Mouse (Mus musculus) kidney, adult 2 months (tissue): ENCODE data around the gene Cmtm6. TPM values are rescaled to one million over a fixed set of nuclear protein-coding genes. Genes with fewer than 3 reads are reported as not detected.

ENCODE experiments used
- DNase-seq: peaks from one replicate; pipeline ENCODE4 v3.0.0; 2021
- H3K27ac ChIP-seq: fragments of 200-500 bp; 2 replicates; pipeline ENCODE4 v1.5.1; 2012; ENCODE audit warnings: low read depth, low read length, control low read depth, inconsistent platforms; ENCODE audit not compliant: insufficient read depth
- H3K27me3 ChIP-seq: fragments of 200-500 bp; replicated peaks from 2 replicates; pipeline ENCODE4 v1.6.1; 2012; ENCODE audit warnings: mild to moderate bottlenecking, moderate library complexity, low read length, inconsistent platforms; ENCODE audit not compliant: control insufficient read depth, insufficient read depth
- H3K36me3 ChIP-seq: fragments of 200-500 bp; 2 replicates; pipeline ENCODE4 v1.6.1; 2012; ENCODE audit warnings: mild to moderate bottlenecking, moderate library complexity, low read length, inconsistent platforms; ENCODE audit not compliant: control insufficient read depth, insufficient read depth
- H3K4me1 ChIP-seq: fragments of 200-500 bp; 2 replicates; pipeline ENCODE4 v1.6.1; 2011; ENCODE audit warnings: low read length; ENCODE audit not compliant: control insufficient read depth, insufficient read depth
- H3K4me3 ChIP-seq: fragments of 200-500 bp; 2 replicates; pipeline ENCODE4 v1.5.1; 2011; ENCODE audit warnings: mild to moderate bottlenecking, low read depth, low read length, control low read depth; ENCODE audit not compliant: insufficient read depth
- CTCF ChIP-seq: fragments of 200-500 bp; conservative IDR thresholded peaks from 2 replicates; pipeline ENCODE4 v1.5.1; 2011; ENCODE audit warnings: low read depth, mild to moderate bottlenecking, control low read depth, low read length, moderate library complexity, mixed read lengths; ENCODE audit not compliant: insufficient read depth, insufficient read length
- POLR2A ChIP-seq: fragments of 200-500 bp; IDR thresholded peaks from one replicate; pipeline ENCODE4 v1.6.1; 2011; ENCODE audit warnings: low read depth, low read length, control low read depth
- WGBS: fragments of 180-500 bp; shearing (Covaris S2); methylation state at CpG from one replicate; pipeline ENCODE4 v1.1.7; 2018; 5-methylcytosine and 5-hydroxymethylcytosine counted together
- polyA plus RNA-seq: library from polyadenylated mRNA; depleted of rRNA; stranded (reverse); fragments of >200 nt; gene quantifications from 2 replicates; pipeline ENCODE4 v1.2.3, GENCODE M21; 2012

Gene Cmtm6
- polyA plus RNA-seq, 1 experiment, result 70.5 TPM

DNA sequence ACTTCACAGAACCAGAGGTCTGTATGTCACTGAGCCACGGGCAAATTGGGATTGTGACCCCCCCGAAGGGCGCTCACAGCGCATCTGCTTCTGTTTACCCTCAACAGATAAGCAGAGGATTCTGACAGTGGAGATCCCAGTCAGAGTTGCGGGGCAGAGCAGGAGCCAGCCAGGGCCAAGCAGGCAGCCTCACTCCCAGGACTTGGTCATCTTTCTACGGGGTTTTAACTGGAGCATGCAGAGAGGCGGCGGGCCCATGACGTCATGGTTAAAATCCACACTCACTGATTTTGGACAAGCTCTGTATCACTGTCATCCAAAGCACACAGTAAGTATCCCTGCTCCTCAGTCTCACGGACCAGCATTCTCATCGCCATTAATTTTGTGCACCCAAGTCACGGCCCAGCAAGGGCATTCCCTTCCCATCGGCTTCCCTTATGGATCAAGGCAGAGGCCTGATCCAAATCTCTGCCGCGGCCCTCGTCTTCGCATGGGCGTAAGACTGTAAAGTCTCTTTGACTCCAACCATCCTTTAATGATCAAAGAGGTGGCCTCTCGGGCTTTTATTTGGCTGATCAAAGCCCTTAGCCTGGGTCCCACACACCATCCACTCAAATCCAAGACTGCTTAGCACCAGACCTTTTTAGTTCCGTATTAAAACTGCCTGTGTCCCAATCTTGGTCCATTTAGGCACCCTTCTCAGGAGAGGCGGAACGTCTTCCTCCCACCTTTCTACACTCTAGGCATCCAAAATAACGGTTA is 49.2 kb downstream of the Cmtm6 start:
- no peaks in the 10 kb centered on the region for H3K27me3 ChIP-seq
- H3K27ac ChIP-seq, result no peak overlapping the region
- DNase-seq, result no peak
- no peak for TF ChIP-seq POLR2A
- no peak for TF ChIP-seq CTCF
- 70% methylated on average over 23 of the region's 23 CpGs for WGBS
- 0 out of 2 replicates have a peak, but pooled peaks cover 3% of the 10 kb centered on the region for H3K4me1 ChIP-seq
- H3K4me3 ChIP-seq, result no peak overlapping the region
- no peaks in the 10 kb centered on the region for H3K36me3 ChIP-seq

DNA sequence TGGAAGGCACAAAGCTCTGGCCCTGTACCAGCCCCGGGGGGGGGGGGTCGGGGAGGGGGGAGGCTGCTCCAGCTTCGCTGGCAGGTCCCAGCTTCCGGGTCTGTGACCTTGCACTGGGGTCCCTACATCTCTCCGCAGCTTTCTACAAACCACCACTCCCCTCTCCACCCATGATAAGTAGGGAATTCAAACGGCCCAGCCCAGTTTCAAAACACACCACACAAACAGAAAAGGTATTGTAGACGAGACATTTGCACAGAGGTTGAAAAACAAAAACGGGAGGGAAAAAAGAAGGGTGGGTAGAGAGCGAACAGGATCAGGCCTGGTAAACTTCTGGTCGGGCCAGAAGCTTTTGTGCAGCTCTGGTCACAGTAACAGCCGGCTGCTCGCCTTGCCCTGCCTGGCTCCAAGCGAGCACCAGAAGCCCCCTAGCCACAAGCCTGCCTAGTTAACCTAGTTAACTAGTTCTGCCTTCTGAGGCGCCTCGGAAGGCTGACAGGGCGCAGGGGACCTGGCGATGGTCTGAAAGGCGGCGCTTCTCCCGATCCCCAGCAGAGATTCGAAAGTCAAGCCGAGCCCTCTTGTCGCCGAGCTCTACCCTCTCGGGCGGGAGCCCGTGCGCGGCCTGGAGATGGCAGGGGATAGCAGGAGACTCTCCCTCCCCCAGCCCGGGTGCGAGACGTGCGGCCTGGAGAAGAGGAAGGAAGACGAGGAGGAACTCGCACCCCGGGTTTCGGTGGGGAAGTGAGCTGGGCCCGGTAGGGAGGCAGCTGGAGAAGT is 50.0 kb downstream of the Cmtm6 start:
- Histone ChIP-seq H3K27me3 (no peaks in the 10 kb centered on the region), H3K4me1 (0 out of 2 replicates have a peak, but pooled peaks cover 3% of the 10 kb centered on the region), H3K4me3 (peak overlapping the region; percentile 48), H3K36me3 (no peaks in the 10 kb centered on the region), H3K27ac (peak overlapping the region; percentile 12)
- no peak for TF ChIP-seq CTCF
- TF ChIP-seq POLR2A, result no peak
- peak; percentile 36 for DNase-seq
- 7% methylated on average over 38 of the region's 38 CpGs for WGBS

DNA sequence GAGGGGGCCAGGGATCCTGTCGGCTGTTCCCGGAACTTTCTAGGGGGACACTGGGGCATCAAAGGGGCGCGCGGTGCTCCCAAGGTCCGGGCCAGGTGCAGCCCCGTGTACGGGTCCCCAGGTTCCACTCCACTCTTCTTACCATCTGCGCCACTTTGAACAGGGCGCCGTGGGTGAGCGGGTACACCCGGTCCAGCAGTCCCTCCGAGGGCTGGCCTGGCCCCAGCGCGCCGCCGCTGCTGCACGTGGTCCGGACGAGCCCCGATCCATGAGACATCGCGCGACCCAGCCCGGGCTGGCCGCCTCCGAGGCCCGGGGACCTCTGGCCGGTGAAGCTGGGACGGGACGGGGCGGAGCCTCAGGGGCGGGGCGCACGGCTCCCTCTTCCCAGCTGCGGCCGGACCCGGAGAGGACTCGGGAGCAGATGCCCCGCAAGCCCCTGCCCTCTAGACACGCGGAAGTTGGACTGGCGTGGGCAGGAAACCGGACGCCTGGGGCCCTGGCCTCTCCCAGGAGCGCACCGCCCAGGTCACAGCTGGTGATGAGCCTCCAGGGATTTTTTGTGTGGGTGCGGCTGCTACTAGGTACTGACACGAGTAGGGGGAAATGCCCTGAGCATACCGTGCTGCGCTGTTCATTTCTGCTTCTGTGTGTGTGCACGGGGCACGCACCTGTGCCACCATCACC is 50.8 kb downstream of the Cmtm6 start, which contains the start of gene Cmtm7:
TSS of gene Cmtm7 (minus strand) at position 331 of the 687 bp plus-strand sequence.
- peak within 1 kb of the TSS; percentile 48 for H3K4me3 ChIP-seq
- no peak for TF ChIP-seq CTCF
- no peak for TF ChIP-seq POLR2A
- H3K27me3 ChIP-seq, result no peaks in the 10 kb centered on the region
- peak within 1 kb of the TSS; percentile 12 for H3K27ac ChIP-seq
- WGBS, result 1% methylated on average over 54 of the region's 54 CpGs
- H3K36me3 ChIP-seq, result no peaks in the 10 kb centered on the region
- DNase-seq, result peak; percentile 86
- 0 out of 2 replicates have a peak, but pooled peaks cover 3% of the 10 kb centered on the region for H3K4me1 ChIP-seq

DNA sequence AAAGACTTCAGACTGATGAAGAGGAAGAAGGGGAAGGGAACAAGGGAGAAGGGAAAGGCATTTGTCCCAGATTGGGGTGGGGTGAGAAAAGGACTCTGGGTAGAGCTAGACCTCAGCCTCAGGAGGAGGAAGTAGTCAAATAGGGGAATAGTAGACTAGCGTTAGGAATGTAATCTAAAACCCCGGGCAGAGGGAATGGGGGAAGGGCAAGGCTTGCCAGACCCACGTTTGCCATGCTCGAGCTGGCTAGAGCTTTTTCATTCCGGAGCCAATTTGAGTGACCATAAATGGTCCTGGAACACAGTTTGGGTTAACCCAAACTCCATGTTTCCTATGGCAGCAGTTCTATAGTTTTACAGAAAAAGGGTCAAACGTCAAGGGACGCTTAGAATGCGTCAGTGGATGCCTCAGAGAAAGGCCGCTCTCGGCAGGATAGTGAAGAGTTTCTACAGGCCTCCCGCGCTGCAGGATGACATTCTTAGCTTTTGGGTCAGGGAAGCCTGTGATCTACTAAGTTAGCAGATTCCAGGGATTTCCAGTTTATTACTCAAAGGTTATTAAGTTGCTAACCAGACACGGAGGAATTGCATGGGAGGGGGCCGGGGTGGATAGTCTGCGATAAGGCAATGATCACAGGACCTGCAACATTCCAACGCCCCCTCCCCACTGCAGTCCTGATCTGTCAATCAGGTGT is 54.7 kb downstream of the Cmtm6 start:
- no peak overlapping the region for H3K4me3 ChIP-seq
- no peaks in the 10 kb centered on the region for H3K27me3 ChIP-seq
- H3K4me1 ChIP-seq, result no peaks in the 10 kb centered on the region
- TF ChIP-seq CTCF, result no peak
- TF ChIP-seq POLR2A, result no peak
- DNase-seq, result peak; percentile 36
- 31% methylated on average over 16 of the region's 16 CpGs for WGBS
- no peaks in the 10 kb centered on the region for H3K36me3 ChIP-seq
- no peak overlapping the region for H3K27ac ChIP-seq

DNA sequence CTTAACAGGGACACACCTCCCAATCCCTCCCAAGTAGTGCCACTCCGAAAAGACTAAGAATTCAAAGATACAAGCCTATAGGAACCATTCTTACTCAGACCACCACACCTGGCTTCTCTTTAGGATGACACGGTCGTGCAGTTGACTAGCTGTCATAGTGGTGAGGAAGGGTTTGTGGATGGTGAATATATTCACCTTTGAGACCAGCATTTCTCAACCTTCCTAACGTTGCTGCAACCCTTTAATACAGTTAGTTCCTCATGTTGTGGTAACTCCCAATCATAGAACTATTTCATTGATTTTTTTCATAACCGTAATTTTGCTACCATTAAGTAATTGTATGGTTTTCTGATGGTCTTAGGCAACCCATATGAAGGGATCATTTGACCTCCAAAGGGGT is 56.2 kb downstream of the Cmtm6 start:
- TF ChIP-seq POLR2A (no peak), CTCF (no peak)
- H3K27ac ChIP-seq, result no peak overlapping the region
- no peaks in the 10 kb centered on the region for H3K27me3 ChIP-seq
- DNase-seq, result no peak
- no peaks in the 10 kb centered on the region for H3K4me1 ChIP-seq
- WGBS, result 97% methylated on average over 5 of the region's 5 CpGs
- no peak overlapping the region for H3K4me3 ChIP-seq
- H3K36me3 ChIP-seq, result no peaks in the 10 kb centered on the region

DNA sequence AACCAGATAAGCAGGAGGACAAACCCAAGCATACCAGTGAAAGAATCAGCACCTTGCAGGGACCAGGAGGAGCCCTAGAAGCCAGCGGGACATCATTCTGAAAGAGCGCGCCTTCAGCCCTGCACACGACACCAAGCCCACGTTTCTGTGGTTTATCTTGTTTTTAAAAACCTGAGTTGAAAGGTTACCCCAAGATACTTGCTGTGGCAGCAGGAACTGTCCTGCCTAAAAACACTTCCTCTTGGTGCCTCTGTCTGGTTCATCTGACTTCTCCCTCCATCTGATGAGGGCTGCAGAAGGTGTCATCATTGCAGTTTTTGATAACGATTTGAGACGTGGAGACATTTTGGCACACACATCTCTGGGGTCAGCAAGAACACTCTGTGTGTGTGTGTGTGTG is 56.8 kb downstream of the Cmtm6 start:
- Histone ChIP-seq H3K36me3 (no peaks in the 10 kb centered on the region), H3K27ac (no peak overlapping the region), H3K4me3 (no peak overlapping the region), H3K27me3 (no peaks in the 10 kb centered on the region), H3K4me1 (no peaks in the 10 kb centered on the region)
- 92% methylated on average over 7 of the region's 7 CpGs for WGBS
- TF ChIP-seq POLR2A (no peak), CTCF (no peak)
- no peak for DNase-seq
